Mouse (Mus musculus) liver, embryonic 14.5 days (tissue): ENCODE data around the gene Tenm2.

ENCODE experiments used
- CTCF ChIP-seq: IDR thresholded peaks from 2 replicates; pipeline ENCODE4 v1.5.1; 2016; ENCODE audit warnings: antibody characterized with exemption, low read depth, control low read depth
- EP300 ChIP-seq: IDR thresholded peaks from 2 replicates; pipeline ENCODE4 v1.6.1; 2016; ENCODE audit warnings: antibody characterized with exemption, low read depth

DNA sequence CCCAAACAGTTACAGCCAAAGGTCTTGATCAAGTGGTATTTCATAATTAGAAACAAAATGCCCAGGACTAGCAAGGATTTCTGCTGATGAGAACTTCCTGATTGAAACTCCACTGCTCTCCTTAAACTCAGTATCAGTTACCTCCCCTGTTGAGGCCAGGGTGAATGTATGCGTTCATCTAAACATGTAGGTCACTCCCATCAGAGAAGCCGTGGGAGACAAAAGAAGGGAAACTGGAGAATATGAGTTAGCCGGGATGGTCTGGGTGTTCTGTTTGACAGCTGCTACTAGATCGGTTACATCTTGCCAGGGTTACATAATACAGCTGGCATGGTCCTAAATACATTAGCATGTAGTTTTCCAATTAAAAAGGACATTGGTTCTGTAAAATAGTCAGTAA is 362.8 kb downstream of the Tenm2 start:
- TF ChIP-seq CTCF = no peak
- no peak for TF ChIP-seq EP300
